Mouse (Mus musculus) heart, embryonic 15.5 days (tissue): ENCODE measurements around the gene Pex11a. TPM values are rescaled to one million over a fixed set of nuclear protein-coding genes. Genes with fewer than 3 reads are reported as not detected.

Source experiments
- ATAC-seq: fragments of 200-750 bp; cut with Nextera tagmentation; replicated peaks from 2 replicates; pipeline ENCODE4 v1.8.0; 2017; ENCODE audit warnings: low read depth, moderate TSS enrichment; ENCODE audit not compliant: insufficient number of reproducible peaks, insufficient read depth, low FRiP score
- H3K27ac ChIP-seq: fragments of 300-500 bp; sonication (generic); 2 replicates; pipeline ENCODE4 v1.5.1; 2015; ENCODE audit warnings: mild to moderate bottlenecking, inconsistent platforms
- H3K27me3 ChIP-seq: fragments of 300-500 bp; sonication (generic); 2 replicates; pipeline ENCODE4 v1.6.1; 2015; ENCODE audit warnings: inconsistent platforms
- H3K36me3 ChIP-seq: fragments of 300-500 bp; sonication (generic); 2 replicates; pipeline ENCODE4 v1.6.1; 2015; ENCODE audit warnings: mild to moderate bottlenecking, inconsistent platforms
- H3K4me1 ChIP-seq: fragments of 300-500 bp; sonication (generic); replicated peaks from 2 replicates; pipeline ENCODE4 v1.6.1; 2015; ENCODE audit warnings: inconsistent platforms
- H3K4me2 ChIP-seq: fragments of 300-500 bp; sonication (generic); 2 replicates; pipeline ENCODE4 v1.6.1; 2015; ENCODE audit warnings: inconsistent platforms, mild to moderate bottlenecking, moderate library complexity
- H3K4me3 ChIP-seq: fragments of 300-500 bp; sonication (generic); 2 replicates; pipeline ENCODE4 v1.5.1; 2015; ENCODE audit warnings: mild to moderate bottlenecking, inconsistent platforms
- H3K9ac ChIP-seq: fragments of 300-500 bp; sonication (generic); 2 replicates; pipeline ENCODE4 v1.6.1; 2015; ENCODE audit warnings: mild to moderate bottlenecking, inconsistent platforms
- H3K9me3 ChIP-seq: fragments of 300-500 bp; sonication (generic); replicated peaks from 2 replicates; pipeline ENCODE4 v1.6.1; 2016; ENCODE audit warnings: inconsistent platforms
- WGBS: fragments of 180-500 bp; shearing (Covaris S2); methylation state at CpG from one replicate; pipeline ENCODE4 v1.1.7; 2015; ENCODE audit warnings: mixed read lengths; 5-methylcytosine and 5-hydroxymethylcytosine counted together
- polyA plus RNA-seq: library from polyadenylated mRNA; unstranded; fragments of >200 nt; fragmentation: Nextera tagmentation; extraction: Ambion mirVana; gene quantifications from 2 replicates; pipeline ENCODE4 v1.2.1, GENCODE M21; 2015

The Pex11a gene
- polyA plus RNA-seq, 1 experiment from 2014 or later: 5.9 TPM

GRCm38 (mm10) chr7:79734563-79734962 is 8.4 kb downstream of the Pex11a start:
- Histone ChIP-seq H3K27ac (no peak overlapping the region), H3K4me1 (no peaks in the 10 kb centered on the region), H3K9me3 (no peaks in the 10 kb centered on the region), H3K9ac (no peak overlapping the region), H3K4me2 (no peak overlapping the region), H3K4me3 (no peak overlapping the region), H3K27me3 (peaks cover 6% of the 10 kb centered on the region), H3K36me3 (peaks cover 6% of the 10 kb centered on the region)
- WGBS: 73% methylated on average over 8 of the region's 8 CpGs
- no peak for ATAC-seq

- Histone ChIP-seq H3K9ac (no peak within 1 kb of the TSS), H3K36me3 (peaks cover 6% of the 10 kb centered on the region)
- WGBS: 64% methylated on average over 4 of the region's 4 CpGs
These were observed 10.3 kb downstream of the Pex11a start, which contains the start of gene Plin1 for GRCm38 (mm10) chr7:79732622-79733021. Gene Plin1, minus strand, starts transcription at chr7:79732903.

GRCm38 (mm10) chr7:79731438-79731837 is 11.5 kb downstream of the Pex11a start:
- Histone ChIP-seq H3K27me3 (peaks cover 10% of the 10 kb centered on the region), H3K9ac (no peak overlapping the region), H3K36me3 (no peaks in the 10 kb centered on the region), H3K4me2 (no peak overlapping the region), H3K4me3 (no peak overlapping the region), H3K4me1 (no peaks in the 10 kb centered on the region), H3K27ac (no peak overlapping the region), H3K9me3 (no peaks in the 10 kb centered on the region)
- 76% methylated on average over 13 of the region's 13 CpGs for WGBS
- ATAC-seq: no peak

More at GRCm38 (mm10) chr7:79732622-79733021, 10.3 kb downstream of the Pex11a start, which contains the start of gene Plin1:
- Histone ChIP-seq H3K4me2 (no peak within 1 kb of the TSS), H3K27ac (no peak within 1 kb of the TSS), H3K4me1 (no peaks in the 10 kb centered on the region), H3K4me3 (no peak within 1 kb of the TSS), H3K27me3 (peaks cover 9% of the 10 kb centered on the region), H3K9me3 (no peaks in the 10 kb centered on the region)
- ATAC-seq: no peak

- 54% methylated on average over 11 of the region's 11 CpGs for WGBS
These were observed 13.1 kb downstream of the Pex11a start for GRCm38 (mm10) chr7:79729743-79730370.

GRCm38 (mm10) chr7:79729169-79729568 is 13.8 kb downstream of the Pex11a start:
- Histone ChIP-seq H3K36me3 (no peaks in the 10 kb centered on the region), H3K9ac (no peak overlapping the region), H3K27ac (no peak overlapping the region), H3K4me3 (no peak overlapping the region), H3K4me1 (no peaks in the 10 kb centered on the region), H3K9me3 (no peaks in the 10 kb centered on the region), H3K4me2 (no peak overlapping the region), H3K27me3 (peaks cover 10% of the 10 kb centered on the region)
- no peak for ATAC-seq
- 6% methylated on average over 8 of the region's 8 CpGs for WGBS

More at GRCm38 (mm10) chr7:79729743-79730370, 13.1 kb downstream of the Pex11a start:
- Histone ChIP-seq H3K4me2 (no peak overlapping the region), H3K27me3 (peaks cover 10% of the 10 kb centered on the region), H3K4me3 (no peak overlapping the region), H3K4me1 (no peaks in the 10 kb centered on the region), H3K27ac (no peak overlapping the region), H3K9me3 (no peaks in the 10 kb centered on the region), H3K9ac (no peak overlapping the region), H3K36me3 (no peaks in the 10 kb centered on the region)
- ATAC-seq: no peak

- H3K4me2 ChIP-seq: no peak overlapping the region
- peak; percentile 23; the same call in 1 of the 2 replicates for ATAC-seq
- no peak overlapping the region for H3K9ac ChIP-seq
- no peaks in the 10 kb centered on the region for H3K36me3 ChIP-seq
- H3K9me3 ChIP-seq: no peaks in the 10 kb centered on the region
- no peak overlapping the region for H3K27ac ChIP-seq
- 25% methylated on average over 6 of the region's 6 CpGs for WGBS
- no peak overlapping the region for H3K4me3 ChIP-seq
- peaks cover 12% of the 10 kb centered on the region for H3K27me3 ChIP-seq
- no peaks in the 10 kb centered on the region for H3K4me1 ChIP-seq
These were observed 14.7 kb downstream of the Pex11a start for GRCm38 (mm10) chr7:79728219-79728618.

GRCm38 (mm10) chr7:79727091-79727490 is 15.8 kb downstream of the Pex11a start:
- 11% methylated on average over 2 of the region's 2 CpGs for WGBS
- no peak overlapping the region for H3K9ac ChIP-seq
- no peak for ATAC-seq

DNA sequence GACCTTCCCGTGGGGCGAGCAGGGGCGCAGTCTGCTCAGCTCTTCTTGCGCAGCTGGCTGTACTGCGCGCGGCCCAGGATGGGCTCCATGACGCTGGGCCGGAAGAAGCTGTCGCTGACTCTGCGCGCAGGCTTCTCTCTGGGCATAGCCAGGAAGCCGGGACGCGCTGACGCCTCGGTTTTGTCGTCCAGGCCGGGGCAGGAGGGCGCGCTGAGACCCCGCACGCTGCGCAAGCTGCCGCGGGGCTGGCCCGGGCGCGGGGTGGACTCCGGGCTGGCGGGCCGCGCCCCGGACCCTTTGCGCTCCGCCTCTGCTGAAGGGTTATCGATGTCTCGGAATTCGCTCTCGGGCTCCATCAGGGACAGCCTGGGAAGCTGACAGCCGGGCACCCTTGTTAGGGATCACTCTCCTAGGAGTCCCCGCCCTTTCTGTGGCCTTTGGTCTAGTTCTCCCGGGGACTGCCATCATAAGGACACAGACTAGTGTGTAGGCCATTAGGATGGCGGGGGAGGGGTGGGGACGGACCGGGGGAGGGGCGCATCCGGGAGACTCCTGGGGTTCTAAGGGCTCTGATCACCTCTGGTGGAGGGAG is 21.4 kb downstream of the Pex11a start:
- WGBS: under 1% methylated on average over 48 of the region's 48 CpGs
- Histone ChIP-seq H3K4me3 (peak overlapping the region; percentile 69), H3K36me3 (no peaks in the 10 kb centered on the region), H3K27me3 (peaks cover 20% of the 10 kb centered on the region), H3K9me3 (no peaks in the 10 kb centered on the region), H3K4me2 (peak overlapping the region; percentile 96), H3K27ac (peak overlapping the region; percentile 56; the same call in 1 of the 2 replicates), H3K9ac (peak overlapping the region; percentile 75), H3K4me1 (peaks cover 8% of the 10 kb centered on the region; the same call in 1 of the 2 replicates)
- peak; percentile 63 for ATAC-seq

More at GRCm38 (mm10) chr7:79727091-79727490, 15.8 kb downstream of the Pex11a start:
- Histone ChIP-seq H3K27me3 (peaks cover 21% of the 10 kb centered on the region), H3K27ac (no peak overlapping the region), H3K4me1 (no peaks in the 10 kb centered on the region), H3K9me3 (no peaks in the 10 kb centered on the region), H3K4me2 (no peak overlapping the region), H3K36me3 (no peaks in the 10 kb centered on the region), H3K4me3 (no peak overlapping the region)

DNA sequence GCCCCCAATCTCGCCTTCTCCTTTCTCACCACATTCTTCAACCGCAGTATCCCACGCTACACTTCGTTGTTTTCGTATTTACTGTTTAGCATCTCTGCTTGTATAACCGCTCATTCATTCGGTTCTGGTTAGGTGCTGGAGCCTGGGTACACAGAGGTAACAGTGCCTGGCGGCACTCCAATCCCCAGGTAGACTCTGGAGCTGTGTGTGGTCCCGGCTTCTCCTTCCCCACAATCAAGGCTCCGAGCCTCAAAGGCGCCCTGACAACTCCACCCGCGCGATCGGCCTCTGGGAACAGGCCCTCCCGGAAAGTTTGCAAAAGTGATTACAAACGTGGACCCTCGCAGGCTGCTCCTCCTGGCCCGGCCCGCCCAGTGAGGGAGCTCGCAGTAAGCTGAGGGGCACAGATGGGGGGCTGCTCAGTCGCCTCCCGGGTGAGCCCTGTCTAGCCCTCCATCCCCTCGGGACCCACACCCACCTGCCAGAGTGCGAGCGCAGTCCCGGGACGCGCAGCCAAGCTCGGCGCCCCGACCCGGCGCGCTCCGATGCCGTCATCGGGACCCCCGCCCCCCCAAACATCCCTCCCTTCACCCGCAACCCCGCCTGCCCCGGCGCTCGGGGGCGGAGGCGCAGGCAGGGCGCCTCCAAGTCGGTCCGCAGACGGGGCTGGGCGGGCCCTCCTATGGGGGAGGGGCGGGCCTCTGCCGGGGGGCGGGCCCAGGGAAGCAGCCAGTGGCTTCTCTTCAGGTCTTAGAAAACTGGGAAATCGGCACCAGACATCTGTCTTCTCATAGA is 27.5 kb downstream of the Pex11a start, which contains the start of gene Kif7:
Gene Kif7 (minus strand): TSS at position 534 of the 795 bp plus-strand sequence.
- H3K4me3 ChIP-seq: peak within 1 kb of the TSS; percentile 83
- peaks cover 12% of the 10 kb centered on the region for H3K4me1 ChIP-seq
- H3K36me3 ChIP-seq: no peaks in the 10 kb centered on the region
- peaks cover 17% of the 10 kb centered on the region for H3K27me3 ChIP-seq
- peak within 1 kb of the TSS; percentile 93 for H3K4me2 ChIP-seq
- WGBS: under 1% methylated on average over 54 of the region's 55 CpGs
- no peaks in the 10 kb centered on the region for H3K9me3 ChIP-seq
- peak within 1 kb of the TSS; percentile 72 for H3K9ac ChIP-seq
- ATAC-seq: peak; percentile 92
- H3K27ac ChIP-seq: no peak within 1 kb of the TSS

- 51% methylated on average over 17 of the region's 17 CpGs for WGBS
- H3K27me3 ChIP-seq: peaks cover 31% of the 10 kb centered on the region
- no peak overlapping the region for H3K9ac ChIP-seq
- no peaks in the 10 kb centered on the region for H3K9me3 ChIP-seq
- no peak for ATAC-seq
- peaks cover 14% of the 10 kb centered on the region for H3K4me1 ChIP-seq
- peak overlapping the region; percentile 88 for H3K4me2 ChIP-seq
- peak overlapping the region; percentile 51; the same call in 1 of the 2 replicates for H3K4me3 ChIP-seq
- peaks cover 10% of the 10 kb centered on the region; the same call in 1 of the 2 replicates for H3K36me3 ChIP-seq
- no peak overlapping the region for H3K27ac ChIP-seq
These were observed 32.1 kb downstream of the Pex11a start for GRCm38 (mm10) chr7:79710831-79711230.

- H3K27me3 ChIP-seq: peaks cover 31% of the 10 kb centered on the region
- no peak overlapping the region for H3K27ac ChIP-seq
- H3K4me3 ChIP-seq: peak overlapping the region; percentile 51
- H3K4me1 ChIP-seq: peaks cover 12% of the 10 kb centered on the region
- H3K4me2 ChIP-seq: peak overlapping the region; percentile 88
- peak overlapping the region; percentile 46 for H3K9ac ChIP-seq
- 2% methylated on average over 55 of the region's 55 CpGs for WGBS
- no peaks in the 10 kb centered on the region for H3K9me3 ChIP-seq
- ATAC-seq: peak; percentile 45; the same call in 1 of the 2 replicates
- H3K36me3 ChIP-seq: peaks cover 10% of the 10 kb centered on the region; the same call in 1 of the 2 replicates
These were observed 32.8 kb downstream of the Pex11a start for GRCm38 (mm10) chr7:79710130-79710607.
